Mouse (Mus musculus) erythroblast, embryonic 14.5 days (primary cell): Measurements from ENCODE around the gene Fgf22.

Experiments used
- GATA1 ChIP-seq: IDR thresholded peaks from 2 replicates; pipeline ENCODE4 v1.6.1; 2012; ENCODE audit warnings: low read length, inconsistent platforms, mixed read lengths
- TAL1 ChIP-seq: IDR thresholded peaks from 3 replicates; pipeline ENCODE4 v1.6.1; 2012; ENCODE audit warnings: low read length, inconsistent platforms, mixed read lengths

DNA sequence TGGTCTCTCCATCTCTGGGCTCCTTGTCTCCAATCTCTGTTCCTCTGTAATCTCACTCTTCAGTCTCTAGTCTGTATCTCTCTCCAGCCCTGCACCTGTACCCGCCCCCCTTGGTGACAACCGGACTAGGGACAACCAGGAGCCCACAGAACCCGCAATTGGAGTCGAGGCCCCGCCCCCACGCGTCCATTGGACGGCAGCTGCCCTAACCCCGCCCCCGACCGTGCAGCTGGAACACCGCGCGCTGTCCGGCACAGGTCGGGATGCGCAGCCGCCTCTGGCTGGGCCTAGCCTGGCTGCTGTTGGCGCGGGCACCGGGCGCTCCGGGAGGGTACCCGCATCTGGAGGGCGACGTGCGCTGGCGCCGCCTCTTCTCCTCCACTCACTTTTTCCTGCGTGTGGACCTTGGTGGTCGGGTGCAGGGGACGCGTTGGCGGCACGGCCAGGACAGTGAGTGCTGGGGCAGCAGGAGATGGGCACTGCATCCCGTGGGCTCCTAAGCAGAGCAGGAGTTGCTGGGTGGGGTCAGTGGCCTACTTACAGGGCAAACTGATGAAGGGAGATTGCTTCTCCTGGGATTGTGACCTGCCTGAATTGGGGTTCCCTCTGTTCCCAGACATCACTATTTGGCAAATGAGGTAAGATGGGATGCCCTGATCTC lies at the start of gene Fgf22:
- TF ChIP-seq TAL1 = no peak
- TF ChIP-seq GATA1 = no peak
